Mouse (Mus musculus): Measurements from ENCODE around the gene Gm5148. TPM values are rescaled to one million over a fixed set of nuclear protein-coding genes. Genes with fewer than 3 reads are reported as not detected.

Gm5148 gene
- polyA plus RNA-seq, 2 experiments = 1.6 to 3.5 TPM

DNA sequence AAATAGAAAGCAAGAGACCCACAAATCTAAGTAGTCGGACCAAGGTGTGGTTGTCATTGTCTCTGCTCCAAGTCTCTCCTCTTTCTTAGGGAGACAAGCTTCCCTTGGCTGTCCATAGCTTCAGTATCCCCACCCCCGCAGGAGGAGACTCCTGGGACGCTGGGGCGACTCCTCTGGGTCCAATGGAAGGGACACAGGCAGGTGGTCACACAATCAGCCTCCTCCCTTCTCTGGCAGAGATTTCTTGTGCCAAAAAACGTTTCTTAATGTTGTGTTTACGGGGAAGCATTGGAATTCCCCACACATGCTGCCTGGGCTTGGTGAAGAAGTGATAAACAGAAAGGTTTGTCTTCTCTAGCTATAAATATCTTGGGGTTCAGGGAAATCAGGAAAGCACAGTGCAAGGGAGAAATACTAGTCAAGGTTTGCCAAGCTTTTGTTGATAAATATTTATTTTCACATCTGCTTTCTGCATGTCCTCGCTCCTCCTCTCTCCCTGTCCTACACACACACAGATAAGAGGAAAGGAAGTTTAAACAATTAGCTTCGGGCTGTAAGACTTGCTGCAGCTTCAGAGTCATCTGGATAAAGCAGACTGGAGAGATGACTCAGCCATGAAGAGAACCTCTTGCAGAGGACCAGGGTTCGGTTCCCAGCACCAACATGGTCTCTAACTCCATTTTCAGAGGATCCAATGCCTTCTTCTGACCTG is 34.5 kb upstream of the Gm5148 start:
- Histone ChIP-seq H3K4me3 (ENCODE audit: insufficient read depth in 1 of 2, low read depth in 2 of 2, low read length in 2 of 2) (no peak overlapping the region), H3K9ac (replicated peaks) (no peak overlapping the region), H3K9me3 (ENCODE audit: control insufficient read depth, low read length) (no peaks in the 10 kb centered on the region), H3K36me3 (replicated peaks; ENCODE audit: control insufficient read depth, insufficient read depth, low read depth) (no peaks in the 10 kb centered on the region), H3K4me2 (ENCODE audit: low read depth) (peak overlapping the region; percentile 41), H3K27me3 (ENCODE audit: control insufficient read depth, insufficient read depth, low read length) (no peaks in the 10 kb centered on the region), H3K4me1 (replicated peaks; ENCODE audit: control insufficient read depth in 2 of 2, insufficient read depth in 2 of 2, low read length in 1 of 2) (peaks cover 14 to 30% of the 10 kb centered on the region in 2 experiments), H3K27ac (no peak overlapping the region)
- 23% methylated on average over 9 of the region's 9 CpGs for WGBS (ENCODE audit: insufficient replicate concordance)
- no peak for TF ChIP-seq EP300 (IDR thresholded peaks at IDR 0.05; ENCODE audit: low read depth)
- TF ChIP-seq CTCF (IDR thresholded peaks at IDR 0.05; ENCODE audit: low read depth) = no peak
- ATAC-seq (ENCODE audit: insufficient read depth) (no peak), DNase-seq (ENCODE audit: low read depth in 3 of 3, low spot score in 3 of 3) (peak in 1 of 3 experiments; percentile 36)

DNA sequence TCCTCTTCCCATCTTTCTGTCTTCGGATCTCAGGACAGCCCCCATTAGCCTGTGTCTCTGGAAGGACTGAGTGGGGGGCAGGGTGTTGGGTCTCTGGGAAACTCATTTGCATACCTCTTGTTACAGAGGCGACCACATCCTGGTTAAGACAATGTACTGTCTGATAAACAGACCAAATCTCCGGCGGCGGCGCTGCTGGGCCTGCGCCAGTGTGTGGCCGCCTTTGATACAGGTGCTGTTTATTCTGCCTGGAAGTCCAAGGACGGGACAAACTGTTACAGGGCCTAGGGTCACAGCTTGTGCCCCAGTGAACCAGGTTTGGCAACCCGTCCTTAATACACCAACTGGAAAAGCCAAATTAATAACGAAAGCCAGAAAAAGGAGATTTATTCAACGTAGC is 33.8 kb upstream of the Gm5148 start:
- peak in 1 of 3 experiments; percentile 32 for DNase-seq (ENCODE audit: low read depth in 3 of 3, low spot score in 3 of 3)
- peak; percentile 73; the same call in 1 of the 2 replicates for ATAC-seq (ENCODE audit: insufficient read depth)
- peaks cover 14 to 30% of the 10 kb centered on the region in 2 experiments for H3K4me1 ChIP-seq (replicated peaks; ENCODE audit: control insufficient read depth in 2 of 2, insufficient read depth in 2 of 2, low read length in 1 of 2)
- H3K9ac ChIP-seq (replicated peaks) = no peak overlapping the region
- no peaks in the 10 kb centered on the region for H3K9me3 ChIP-seq (ENCODE audit: control insufficient read depth, low read length)
- H3K4me2 ChIP-seq (ENCODE audit: low read depth) = peak overlapping the region; percentile 41
- WGBS (ENCODE audit: insufficient replicate concordance) = 1% methylated on average over 12 of the region's 12 CpGs
- TF ChIP-seq EP300 (IDR thresholded peaks at IDR 0.05; ENCODE audit: low read depth) (no peak; the same call in 1 of the 2 replicates), CTCF (IDR thresholded peaks at IDR 0.05; ENCODE audit: low read depth) (peak; percentile 41; the same call in 1 of the 2 replicates)
- no peak overlapping the region for H3K27ac ChIP-seq
- no peak overlapping the region for H3K4me3 ChIP-seq (ENCODE audit: insufficient read depth in 1 of 2, low read depth in 2 of 2, low read length in 2 of 2)
- H3K27me3 ChIP-seq (ENCODE audit: control insufficient read depth, insufficient read depth, low read length) = no peaks in the 10 kb centered on the region
- H3K36me3 ChIP-seq (replicated peaks; ENCODE audit: control insufficient read depth, insufficient read depth, low read depth) = no peaks in the 10 kb centered on the region

DNA sequence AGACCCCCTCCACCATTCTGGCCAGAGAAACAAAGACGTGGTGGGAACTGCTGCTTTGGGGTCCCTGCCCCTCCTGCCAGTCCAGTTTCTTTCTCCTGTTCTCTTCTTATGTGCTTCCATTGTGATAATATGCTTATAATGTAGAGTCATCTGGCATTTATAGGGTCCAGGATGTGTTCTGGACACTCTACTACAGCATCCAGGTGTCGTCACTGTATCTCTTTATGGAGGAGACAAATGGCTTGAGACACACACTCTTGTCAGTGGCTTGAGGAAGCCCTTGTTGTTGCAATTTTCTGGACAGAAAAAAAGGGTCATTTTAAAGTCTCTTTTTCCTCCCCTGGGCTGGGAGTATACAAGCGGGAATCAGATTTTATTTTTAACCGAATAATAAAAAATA is 33.3 kb upstream of the Gm5148 start:
- DNase-seq (ENCODE audit: low read depth in 3 of 3, low spot score in 3 of 3) (no peak), ATAC-seq (ENCODE audit: insufficient read depth) (no peak)
- H3K36me3 ChIP-seq (replicated peaks; ENCODE audit: control insufficient read depth, insufficient read depth, low read depth) = no peaks in the 10 kb centered on the region
- no peak for TF ChIP-seq CTCF (IDR thresholded peaks at IDR 0.05; ENCODE audit: low read depth)
- no peak for TF ChIP-seq EP300 (IDR thresholded peaks at IDR 0.05; ENCODE audit: low read depth)
- H3K4me3 ChIP-seq (ENCODE audit: insufficient read depth in 1 of 2, low read depth in 2 of 2, low read length in 2 of 2) = no peak overlapping the region
- WGBS (ENCODE audit: insufficient replicate concordance) = 18% methylated on average over 4 of the region's 4 CpGs
- no peaks in the 10 kb centered on the region for H3K27me3 ChIP-seq (ENCODE audit: control insufficient read depth, insufficient read depth, low read length)
- peak overlapping the region; percentile 41; the same call in 1 of the 2 replicates for H3K4me2 ChIP-seq (ENCODE audit: low read depth)
- peaks cover 14 to 30% of the 10 kb centered on the region in 2 experiments for H3K4me1 ChIP-seq (replicated peaks; ENCODE audit: control insufficient read depth in 2 of 2, insufficient read depth in 2 of 2, low read length in 1 of 2)
- H3K27ac ChIP-seq = no peak overlapping the region
- no peak overlapping the region for H3K9ac ChIP-seq (replicated peaks)
- H3K9me3 ChIP-seq (ENCODE audit: control insufficient read depth, low read length) = no peaks in the 10 kb centered on the region

DNA sequence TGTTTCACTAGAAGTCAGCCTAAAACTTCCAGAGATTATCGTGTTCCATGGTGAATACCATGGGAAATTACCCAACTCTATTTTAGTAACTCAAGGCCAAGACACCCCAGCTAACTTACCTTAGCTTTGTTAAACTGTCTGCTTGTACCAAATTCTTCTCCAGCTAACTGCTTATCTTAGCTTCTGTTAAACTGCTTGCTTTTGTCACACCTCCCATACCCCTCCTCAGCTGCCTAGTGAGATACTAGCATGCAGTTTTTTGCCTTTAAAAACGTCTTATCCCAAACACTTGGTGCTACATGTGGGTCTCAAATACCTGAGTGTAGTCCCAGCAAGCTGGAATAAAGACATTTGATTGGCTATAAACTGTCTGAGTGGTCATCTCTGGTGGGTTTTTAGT is 31.7 kb upstream of the Gm5148 start:
- Histone ChIP-seq H3K9ac (replicated peaks) (no peak overlapping the region), H3K4me2 (ENCODE audit: low read depth) (no peak overlapping the region), H3K36me3 (replicated peaks; ENCODE audit: control insufficient read depth, insufficient read depth, low read depth) (no peaks in the 10 kb centered on the region), H3K4me3 (ENCODE audit: insufficient read depth in 1 of 2, low read depth in 2 of 2, low read length in 2 of 2) (no peak overlapping the region), H3K27me3 (ENCODE audit: control insufficient read depth, insufficient read depth, low read length) (no peaks in the 10 kb centered on the region), H3K9me3 (ENCODE audit: control insufficient read depth, low read length) (no peaks in the 10 kb centered on the region), H3K27ac (no peak overlapping the region), H3K4me1 (replicated peaks; ENCODE audit: control insufficient read depth in 2 of 2, insufficient read depth in 2 of 2, low read length in 1 of 2) (peaks cover 10 to 23% of the 10 kb centered on the region in 2 experiments)
- 43% methylated on average over 2 of the region's 2 CpGs for WGBS (ENCODE audit: insufficient replicate concordance)
- DNase-seq (ENCODE audit: low read depth in 3 of 3, low spot score in 3 of 3) = no peak
- ATAC-seq (ENCODE audit: insufficient read depth) = no peak
- TF ChIP-seq CTCF (IDR thresholded peaks at IDR 0.05; ENCODE audit: low read depth) (no peak), EP300 (IDR thresholded peaks at IDR 0.05; ENCODE audit: low read depth) (no peak)

DNA sequence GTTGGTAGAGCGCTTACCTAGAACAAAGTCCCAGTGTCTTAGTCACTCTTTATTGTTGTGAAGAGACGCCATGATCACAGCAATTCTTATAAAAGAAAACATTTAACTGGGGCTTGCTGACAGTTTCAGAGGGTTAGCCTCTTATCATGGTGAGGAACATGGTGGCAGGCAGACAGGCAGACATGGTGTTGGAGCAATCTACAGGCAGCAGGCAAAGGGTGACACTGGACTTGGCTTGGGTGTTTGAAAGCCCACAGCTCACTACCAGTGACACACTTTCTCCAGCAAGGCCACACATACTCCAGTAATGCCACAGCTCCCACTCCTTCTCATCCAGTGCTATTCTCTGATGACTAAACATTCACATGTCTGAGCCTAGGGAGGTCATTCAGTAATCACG is 30.3 kb upstream of the Gm5148 start:
- WGBS (ENCODE audit: insufficient replicate concordance) = 67% methylated on average over 3 of the region's 3 CpGs
- H3K4me2 ChIP-seq (ENCODE audit: low read depth) = no peak overlapping the region
- no peak overlapping the region for H3K27ac ChIP-seq
- ATAC-seq (ENCODE audit: insufficient read depth) = no peak
- no peaks in the 10 kb centered on the region for H3K36me3 ChIP-seq (replicated peaks; ENCODE audit: control insufficient read depth, insufficient read depth, low read depth)
- TF ChIP-seq CTCF (IDR thresholded peaks at IDR 0.05; ENCODE audit: low read depth) = no peak
- TF ChIP-seq EP300 (IDR thresholded peaks at IDR 0.05; ENCODE audit: low read depth) = no peak
- H3K27me3 ChIP-seq (ENCODE audit: control insufficient read depth, insufficient read depth, low read length) = no peaks in the 10 kb centered on the region
- H3K4me3 ChIP-seq (ENCODE audit: insufficient read depth in 1 of 2, low read depth in 2 of 2, low read length in 2 of 2) = no peak overlapping the region
- peaks cover 10 to 20% of the 10 kb centered on the region in 2 experiments for H3K4me1 ChIP-seq (replicated peaks; ENCODE audit: control insufficient read depth in 2 of 2, insufficient read depth in 2 of 2, low read length in 1 of 2)
- H3K9ac ChIP-seq (replicated peaks) = no peak overlapping the region
- H3K9me3 ChIP-seq (ENCODE audit: control insufficient read depth, low read length) = no peaks in the 10 kb centered on the region
- DNase-seq (ENCODE audit: low read depth in 3 of 3, low spot score in 3 of 3) = no peak
